Mouse (Mus musculus) stomach, postnatal 0 days (tissue): ENCODE measurements around the gene Crym. TPM values are rescaled to one million over a fixed set of nuclear protein-coding genes. Genes with fewer than 3 reads are reported as not detected.
A peak's percentile ranks its signal among the peaks of the same experiment; 100 is the strongest.

Experiments used
- ATAC-seq: fragments of 200-750 bp; cut with Nextera tagmentation; 2 replicates; pipeline ENCODE4 v1.8.0; 2017; ENCODE audit not compliant: low FRiP score, low TSS enrichment
- DNase-seq: peaks from one replicate; pipeline ENCODE4 v3.0.0-alpha.2; 2016; ENCODE audit warnings: low spot score
- H3K27ac ChIP-seq: fragments of 300-500 bp; sonication (generic); replicated peaks from 2 replicates; pipeline ENCODE4 v1.5.1; 2014; ENCODE audit warnings: mild to moderate bottlenecking, control low read depth
- H3K27me3 ChIP-seq: fragments of 300-500 bp; sonication (generic); 2 replicates; pipeline ENCODE4 v1.6.1; 2014; ENCODE audit warnings: low read length; ENCODE audit not compliant: control insufficient read depth, insufficient read depth
- H3K36me3 ChIP-seq: fragments of 300-500 bp; sonication (generic); 2 replicates; pipeline ENCODE4 v1.6.1; 2014; ENCODE audit warnings: low read length, mixed read lengths; ENCODE audit not compliant: control insufficient read depth, insufficient read depth
- H3K4me1 ChIP-seq: fragments of 300-500 bp; sonication (generic); replicated peaks from 2 replicates; pipeline ENCODE4 v1.6.1; 2014; ENCODE audit warnings: antibody characterized with exemption; ENCODE audit not compliant: control insufficient read depth, insufficient read depth
- H3K4me2 ChIP-seq: fragments of 300-500 bp; sonication (generic); replicated peaks from 2 replicates; pipeline ENCODE4 v1.6.1; 2014; ENCODE audit warnings: low read depth, mild to moderate bottlenecking, control low read depth, moderate library complexity
- H3K4me3 ChIP-seq: fragments of 300-500 bp; sonication (generic); 2 replicates; pipeline ENCODE4 v1.5.1; 2014; ENCODE audit warnings: low read depth, low read length, control low read depth
- H3K9ac ChIP-seq: fragments of 300-500 bp; sonication (generic); 2 replicates; pipeline ENCODE4 v1.6.1; 2014; ENCODE audit warnings: mild to moderate bottlenecking, low read length, control low read depth, mixed read lengths
- H3K9me3 ChIP-seq: fragments of 300-500 bp; sonication (generic); 2 replicates; pipeline ENCODE4 v1.6.1; 2016; ENCODE audit warnings: low read length; ENCODE audit not compliant: control insufficient read depth
- CTCF ChIP-seq: IDR thresholded peaks from 2 replicates; pipeline ENCODE4 v1.5.1; 2016; ENCODE audit warnings: antibody characterized with exemption, low read depth, mild to moderate bottlenecking, moderate library complexity
- EP300 ChIP-seq: optimal IDR thresholded peaks from 2 replicates; pipeline ENCODE3; 2016; ENCODE audit warnings: antibody characterized with exemption
- WGBS: fragments of 180-500 bp; shearing (Covaris S2); extraction: QIAGEN DNeasy Blood & Tissue Kit; methylation state at CpG from one replicate; pipeline ENCODE4 v1.1.7; 2014; 5-methylcytosine and 5-hydroxymethylcytosine counted together
- polyA plus RNA-seq: library from polyadenylated mRNA; unstranded; fragments of >200 nt; fragmentation: Nextera tagmentation; extraction: Ambion mirVana; gene quantifications from 2 replicates; pipeline ENCODE4 v1.2.1, GENCODE M21; 2015

The Crym gene
- polyA plus RNA-seq, 1 experiment from 2014 or later: 5.0 TPM

DNA sequence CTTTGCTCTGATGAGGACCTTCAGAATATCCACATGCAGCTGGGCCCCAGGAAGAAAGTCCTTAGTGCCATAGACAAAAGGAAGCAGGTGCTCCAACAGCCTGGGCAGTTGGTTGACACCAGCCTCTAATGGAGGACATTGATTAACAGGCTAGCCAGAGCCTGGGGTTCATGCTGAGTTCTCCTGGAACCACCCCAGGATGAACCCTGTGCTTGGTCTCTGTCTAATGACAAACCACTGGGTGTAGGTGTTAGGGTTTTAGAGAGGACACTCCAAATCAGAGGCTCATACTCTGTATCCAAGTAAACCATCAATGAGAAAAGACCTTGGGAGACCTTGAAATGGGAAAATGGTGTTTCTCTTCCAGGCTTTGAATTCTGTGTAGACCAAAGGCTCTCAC is 19.0 kb downstream of the Crym start:
- ATAC-seq (no peak), DNase-seq (no peak)
- no peak overlapping the region for H3K4me2 ChIP-seq
- no peaks in the 10 kb centered on the region for H3K27me3 ChIP-seq
- no peaks in the 10 kb centered on the region for H3K9me3 ChIP-seq
- no peaks in the 10 kb centered on the region for H3K36me3 ChIP-seq
- no peak overlapping the region for H3K9ac ChIP-seq
- H3K27ac ChIP-seq: no peak overlapping the region
- H3K4me1 ChIP-seq: no peaks in the 10 kb centered on the region
- H3K4me3 ChIP-seq: no peak overlapping the region
- TF ChIP-seq EP300 (no peak), CTCF (no peak)

DNA sequence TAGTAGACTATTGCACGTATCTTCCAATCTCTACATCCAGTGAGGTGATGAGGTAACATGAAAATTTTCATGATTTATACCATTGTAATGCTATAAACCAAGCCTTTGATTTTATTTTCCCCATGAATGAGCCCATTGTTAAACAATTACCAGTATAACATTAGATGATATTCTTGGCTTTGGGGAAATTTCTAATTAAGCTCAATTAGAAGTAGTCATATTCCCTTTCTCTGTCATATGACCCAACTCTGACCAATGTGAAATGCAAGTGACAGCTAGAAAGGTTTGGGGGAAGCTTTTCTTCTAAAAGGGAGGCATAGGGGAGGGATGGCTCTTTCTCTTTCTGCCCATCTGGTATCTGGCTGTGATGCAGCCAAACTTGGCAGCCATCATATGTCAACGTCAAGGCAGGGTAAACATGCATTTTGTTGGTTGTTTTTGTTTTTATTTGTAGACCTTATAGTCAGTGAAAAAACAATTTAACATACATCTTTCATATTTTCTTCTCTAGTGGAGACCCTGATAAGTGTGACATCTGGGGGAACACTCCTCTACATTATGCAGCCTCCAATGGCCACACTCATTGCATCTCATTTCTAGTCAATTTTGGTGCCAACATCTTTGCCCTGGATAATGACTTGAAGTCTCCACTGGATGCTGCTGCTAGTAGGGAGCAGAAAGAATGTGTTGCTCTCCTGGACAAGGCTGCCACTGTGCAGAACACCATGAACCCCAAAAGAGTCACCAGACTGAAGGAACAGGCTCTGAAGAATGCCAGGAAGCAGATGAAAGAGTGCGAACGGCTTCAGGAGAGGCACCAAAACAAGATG is 20.3 kb downstream of the Crym start:
- Histone ChIP-seq H3K36me3 (no peaks in the 10 kb centered on the region), H3K4me1 (no peaks in the 10 kb centered on the region), H3K9ac (no peak overlapping the region), H3K27me3 (no peaks in the 10 kb centered on the region), H3K27ac (no peak overlapping the region), H3K4me3 (no peak overlapping the region), H3K9me3 (no peaks in the 10 kb centered on the region), H3K4me2 (no peak overlapping the region)
- no peak for DNase-seq
- TF ChIP-seq CTCF: no peak
- no peak for TF ChIP-seq EP300
- WGBS: 84% methylated on average over 4 of the region's 4 CpGs
- no peak for ATAC-seq

DNA sequence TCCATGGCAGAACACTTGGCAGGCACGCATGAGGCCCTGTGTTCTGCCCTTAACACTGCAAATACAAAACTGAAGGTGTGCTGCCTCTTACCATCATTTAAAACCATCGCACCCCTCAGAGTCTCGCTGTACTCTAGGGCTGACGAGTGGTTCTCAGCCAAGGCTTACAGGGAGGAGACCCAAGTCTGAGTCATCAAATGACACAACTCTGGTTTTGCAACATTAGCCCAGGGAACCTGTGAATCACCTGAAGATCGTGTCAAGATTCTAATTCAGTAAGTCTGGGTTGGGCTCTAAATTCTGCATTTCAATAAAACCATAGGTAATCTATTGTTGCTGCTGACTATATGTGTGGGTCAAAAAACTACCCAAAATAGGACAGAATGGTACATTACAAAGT is 21.4 kb downstream of the Crym start:
- no peak overlapping the region for H3K27ac ChIP-seq
- H3K9me3 ChIP-seq: no peaks in the 10 kb centered on the region
- DNase-seq (no peak), ATAC-seq (peak; percentile 87)
- no peak overlapping the region for H3K4me3 ChIP-seq
- no peak overlapping the region for H3K9ac ChIP-seq
- 67% methylated on average over 5 of the region's 5 CpGs for WGBS
- no peak overlapping the region for H3K4me2 ChIP-seq
- no peaks in the 10 kb centered on the region for H3K27me3 ChIP-seq
- TF ChIP-seq EP300 (no peak), CTCF (no peak)
- H3K4me1 ChIP-seq: no peaks in the 10 kb centered on the region
- H3K36me3 ChIP-seq: no peaks in the 10 kb centered on the region

DNA sequence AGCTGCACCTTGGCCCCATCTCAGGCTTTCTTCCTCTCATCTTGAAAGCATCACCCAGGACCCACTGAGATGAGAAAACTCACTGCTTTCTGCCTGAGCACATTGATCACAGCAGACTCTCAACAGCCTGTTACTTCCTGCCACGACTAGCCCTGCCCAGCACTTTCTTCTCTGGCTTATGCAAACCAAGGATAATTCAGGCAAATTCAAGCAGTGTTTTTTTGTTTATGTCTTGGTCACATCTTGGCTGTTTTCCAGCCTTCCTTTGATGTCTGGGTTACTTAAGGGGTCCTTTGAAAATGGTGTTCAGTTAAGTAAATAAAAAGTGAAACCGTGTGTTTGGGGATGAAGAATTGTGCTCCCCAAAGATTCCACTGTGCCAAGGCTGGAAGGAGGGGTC is 23.0 kb downstream of the Crym start:
- no peaks in the 10 kb centered on the region for H3K36me3 ChIP-seq
- no peak overlapping the region for H3K27ac ChIP-seq
- ATAC-seq (no peak), DNase-seq (no peak)
- no peak overlapping the region for H3K4me3 ChIP-seq
- 8% methylated on average over 2 of the region's 2 CpGs for WGBS
- H3K9ac ChIP-seq: no peak overlapping the region
- no peaks in the 10 kb centered on the region for H3K4me1 ChIP-seq
- no peak for TF ChIP-seq CTCF
- no peak for TF ChIP-seq EP300
- H3K27me3 ChIP-seq: no peaks in the 10 kb centered on the region
- no peak overlapping the region for H3K4me2 ChIP-seq
- H3K9me3 ChIP-seq: no peaks in the 10 kb centered on the region

DNA sequence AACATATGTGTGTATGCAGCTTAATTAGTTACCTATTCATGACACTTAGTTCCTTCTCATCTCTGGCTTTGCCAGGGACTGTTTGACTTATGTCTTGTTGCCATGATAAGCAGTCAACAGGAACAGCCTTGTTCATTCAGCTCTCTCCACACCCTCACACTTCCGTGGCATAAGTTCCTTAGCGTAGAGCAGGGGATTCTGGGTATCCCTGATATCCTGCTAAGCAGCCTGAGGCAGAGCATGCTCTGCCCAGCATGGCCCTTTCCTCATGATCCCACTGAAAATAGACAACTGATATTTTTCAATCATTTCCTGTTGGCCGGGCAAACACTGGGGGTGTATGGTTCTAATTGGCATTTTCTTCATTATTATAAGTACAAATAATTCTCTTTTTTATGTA is 24.3 kb downstream of the Crym start:
- Histone ChIP-seq H3K4me1 (no peaks in the 10 kb centered on the region), H3K27me3 (no peaks in the 10 kb centered on the region), H3K9me3 (no peaks in the 10 kb centered on the region), H3K9ac (no peak overlapping the region), H3K4me2 (no peak overlapping the region), H3K27ac (no peak overlapping the region), H3K4me3 (no peak overlapping the region), H3K36me3 (no peaks in the 10 kb centered on the region)
- WGBS: 81% methylated on average over 3 of the region's 3 CpGs
- DNase-seq: no peak
- ATAC-seq: peak; percentile 49
- no peak for TF ChIP-seq EP300
- no peak for TF ChIP-seq CTCF

DNA sequence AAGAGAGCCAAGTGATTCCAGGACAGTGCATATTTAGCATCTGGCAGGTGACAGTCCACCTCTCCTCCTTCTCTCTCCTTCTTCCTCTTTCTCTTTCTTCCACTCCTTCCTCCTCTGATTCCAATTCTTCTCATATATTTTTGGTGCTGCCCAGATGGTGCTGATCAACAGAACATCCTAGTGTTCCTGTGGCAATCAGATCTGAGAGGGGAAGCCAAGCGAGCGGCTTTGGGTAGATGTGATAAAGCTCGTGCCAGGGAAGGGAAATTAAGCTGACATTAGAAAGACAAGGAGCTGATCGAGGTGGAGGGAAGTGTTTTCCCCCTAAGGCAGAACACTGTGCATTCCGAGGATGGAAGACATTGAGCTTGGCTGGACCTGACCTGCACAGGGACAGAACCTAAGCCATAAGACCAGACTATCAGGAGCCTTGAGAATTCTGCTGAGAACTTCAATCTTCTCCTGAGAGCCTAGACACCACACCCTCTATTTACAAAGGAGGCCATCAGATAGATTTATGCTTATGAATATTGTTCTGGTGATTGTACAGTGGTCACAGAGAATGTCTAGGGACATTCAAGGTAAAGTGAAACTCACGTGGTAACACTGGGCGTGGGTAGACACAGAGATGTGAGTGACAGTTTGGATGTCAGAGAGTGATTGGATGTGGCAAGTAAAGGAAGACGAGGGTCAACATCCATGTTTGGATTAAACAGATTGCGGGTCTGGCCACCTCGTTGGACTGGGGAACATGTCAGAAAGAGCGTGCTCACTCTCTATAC is 27.0 kb downstream of the Crym start:
- Histone ChIP-seq H3K36me3 (no peaks in the 10 kb centered on the region), H3K4me1 (no peaks in the 10 kb centered on the region), H3K4me2 (peak overlapping the region; percentile 5), H3K4me3 (no peak overlapping the region), H3K9me3 (no peaks in the 10 kb centered on the region), H3K27me3 (no peaks in the 10 kb centered on the region), H3K27ac (no peak overlapping the region), H3K9ac (no peak overlapping the region)
- WGBS: 69% methylated on average over 11 of the region's 11 CpGs
- 0 out of 2 replicates have a peak, but pooled peaks have one; percentile 32 for ATAC-seq
- TF ChIP-seq EP300 (no peak), CTCF (no peak)
- DNase-seq: no peak
